In genomic region chr5:127234715-127235114, GRCm38 (mm10) we compare ENCODE assay signal across 10 mouse cellular contexts. TPM values are rescaled to one million over a fixed set of nuclear protein-coding genes. Genes with fewer than 3 reads are reported as not detected.
A peak's percentile ranks its signal among the peaks of the same experiment; 100 is the strongest.
DNase-seq lines count a peak whose midpoint lies in the region; ATAC-seq and TF ChIP-seq lines count a peak whose summit lies in the region.
"Had no signal": no experiment of that assay in that cellular context is flagged by ENCODE, and none has a peak within 500 bp of the region (broad histone marks: within the 10 kb centered on the region; RNA-seq: fewer than 3 reads in every experiment).

No protein-coding gene starts in this region.

- H3K4me2 ChIP-seq in forebrain, embryonic 12.5 days, result peak overlapping the region; percentile 42
- no peak overlapping the region for H3K4me2 ChIP-seq in stomach, postnatal 0 days (replicated peaks; ENCODE audit: low read depth)

- no peaks in the 10 kb centered on the region for H3K36me3 ChIP-seq in forebrain, embryonic 12.5 days (replicated peaks)
- no peaks in the 10 kb centered on the region for H3K36me3 ChIP-seq in stomach, postnatal 0 days (ENCODE audit: control insufficient read depth, insufficient read depth, low read length)
- H3K36me3 ChIP-seq: kidney, embryonic 15.5 days had no signal

- WGBS in forebrain, embryonic 12.5 days, result 2% methylated on average over 7 of the region's 7 CpGs
- 6% methylated on average over 7 of the region's 7 CpGs for WGBS in stomach, postnatal 0 days

- TF ChIP-seq EP300 in stomach, postnatal 0 days (optimal IDR thresholded peaks at IDR 0.05), result no peak

- DNase-seq in lung, postnatal 10 days, result peak; percentile 32
- no peak for DNase-seq in lung, postnatal 36 days
- peak; percentile 79 for DNase-seq in mesoderm, embryonic 11.5 days (ENCODE audit: low read depth, low spot score)
- DNase-seq in stomach, postnatal 0 days (ENCODE audit: low spot score), result no peak
- DNase-seq in urinary bladder, postnatal 14 days (ENCODE audit: low spot score), result no peak
- DNase-seq in lung, postnatal 25 days (ENCODE audit: low spot score), result no peak
- no peak for DNase-seq in gastrocnemius, postnatal 4 days (ENCODE audit: low spot score in 2 of 2)

- peaks cover 18% of the 10 kb centered on the region for H3K4me1 ChIP-seq in forebrain, embryonic 12.5 days
- no peaks in the 10 kb centered on the region for H3K4me1 ChIP-seq in stomach, postnatal 0 days (replicated peaks; ENCODE audit: control insufficient read depth, insufficient read depth)

- peaks cover 44% of the 10 kb centered on the region for H3K27me3 ChIP-seq in forebrain, embryonic 12.5 days
- H3K27me3 ChIP-seq in stomach, postnatal 0 days (ENCODE audit: control insufficient read depth, insufficient read depth, low read length), result no peaks in the 10 kb centered on the region

- 0 out of 2 replicates have a peak overlapping the region, but pooled peaks have one; percentile 7 for H3K4me3 ChIP-seq in forebrain, embryonic 12.5 days (replicated peaks)
- H3K4me3 ChIP-seq in stomach, postnatal 0 days (ENCODE audit: low read depth, low read length), result no peak overlapping the region
- H3K4me3 ChIP-seq: kidney, embryonic 15.5 days had no signal

- ATAC-seq in forebrain, embryonic 12.5 days (ENCODE audit: low FRiP score), result peak; percentile 79
- no peak for ATAC-seq in stomach, postnatal 0 days (ENCODE audit: low FRiP score, low TSS enrichment)

- H3K9me3 ChIP-seq in forebrain, embryonic 12.5 days, result peaks cover 5% of the 10 kb centered on the region; the same call in 1 of the 2 replicates
- H3K9me3 ChIP-seq in stomach, postnatal 0 days (ENCODE audit: control insufficient read depth, low read length), result no peaks in the 10 kb centered on the region
- H3K9me3 ChIP-seq: kidney, embryonic 15.5 days had no signal

- H3K27ac ChIP-seq in forebrain, embryonic 12.5 days, result 0 out of 2 replicates have a peak overlapping the region, but pooled peaks have one; percentile 42
- no peak overlapping the region for H3K27ac ChIP-seq in stomach, postnatal 0 days (replicated peaks)
- H3K27ac ChIP-seq: kidney, embryonic 15.5 days; macrophage had no signal

- H3K9ac ChIP-seq in forebrain, embryonic 12.5 days, result no peak overlapping the region
- no peak overlapping the region for H3K9ac ChIP-seq in stomach, postnatal 0 days (ENCODE audit: low read length)
- H3K9ac ChIP-seq: kidney, embryonic 15.5 days had no signal

- TF ChIP-seq CTCF in stomach, postnatal 0 days (IDR thresholded peaks at IDR 0.05; ENCODE audit: low read depth), result peak; percentile 21; the same call in 1 of the 2 replicates

RNA-seq across cellular contexts. Expression of gene Tmem132c, which starts 6.9 kb away (rescaled TPM):
- 15.5 and 20.9 TPM in 2 replicates for polyA plus RNA-seq in forebrain, embryonic 12.5 days (2016; fragmentation: Nextera tagmentation; extraction: Ambion mirVana)
- 1.7 and 2.5 TPM in 2 replicates for polyA plus RNA-seq in stomach, postnatal 0 days (2015; fragmentation: Nextera tagmentation; extraction: Ambion mirVana)
- 1 to 10 TPM; 1.5 to 2.4 TPM for total RNA-seq in gastrocnemius, postnatal 4 days (2021)
- polyA plus RNA-seq: macrophage had no signal

Comparison
In these comparisons a context has a peak if more than half of its experiments do, and no peak if none do; other contexts are left out.
1. DNase-seq: peak in lung, postnatal 10 days (single experiment) and mesoderm, embryonic 11.5 days (single experiment); none in lung, postnatal 36 days (single experiment), stomach, postnatal 0 days (single experiment), urinary bladder, postnatal 14 days (single experiment), lung, postnatal 25 days (single experiment) and gastrocnemius, postnatal 4 days (0 of 2).